Mouse (Mus musculus): ENCODE measurements around the gene Cdr2l.
"Not testable (repeated sequence)": the region's sequence is repeated elsewhere in the genome, so short reads cannot be mapped to it uniquely, and the experiment has no call there.

Gene Cdr2l

GRCm38 (mm10) chr11:115371354-115371753 is 10.4 kb upstream of the Cdr2l start:
- in situ Hi-C loops (cut with MboI, MseI): loop anchor here (10.0 kb wide), 1 partner anchor 1463 kb away; no protein-coding TSS in a partner anchor

DNA sequence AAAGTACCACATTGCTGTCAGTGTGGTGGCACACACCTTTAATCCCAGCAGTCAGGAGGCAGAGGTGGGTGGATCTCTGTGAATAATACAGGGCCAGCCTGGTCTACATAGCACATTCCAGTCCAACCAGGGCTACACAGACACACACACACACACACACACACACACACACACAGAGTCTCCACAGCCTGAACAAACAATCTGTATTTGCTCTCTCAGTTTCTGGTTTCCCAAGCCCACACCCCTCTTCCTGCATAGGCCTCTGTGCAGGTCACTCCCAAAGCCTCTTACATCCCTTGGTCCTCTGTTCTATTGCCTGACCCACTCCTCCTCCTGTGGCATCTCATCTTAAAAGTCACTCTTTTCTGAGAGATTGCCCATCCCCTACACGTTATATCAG is 9.7 kb upstream of the Cdr2l start:
- in situ Hi-C loops (cut with MboI, MseI): loop anchor here (10.0 kb wide), 1 partner anchor 1463 kb away; no protein-coding TSS in a partner anchor

DNA sequence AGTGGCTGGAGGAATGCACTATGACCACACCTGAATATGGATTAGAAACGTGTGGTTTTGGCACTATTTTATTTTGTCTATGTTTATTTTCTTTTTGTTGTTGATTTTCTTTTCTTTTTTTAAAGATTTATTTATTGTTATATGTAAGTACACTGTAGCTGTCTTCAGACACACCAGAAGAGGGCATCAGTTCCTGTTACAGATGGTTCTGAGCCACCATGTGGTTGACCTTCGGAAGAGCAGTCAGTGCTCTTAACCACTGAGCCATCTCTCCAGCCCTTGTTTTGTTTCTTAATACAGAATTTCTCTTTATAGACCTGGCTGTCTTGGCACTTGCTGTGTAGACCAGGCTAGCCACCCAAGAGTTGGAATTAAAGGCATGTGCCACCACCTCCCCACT is 9.0 kb upstream of the Cdr2l start:
- in situ Hi-C loops (cut with MboI, MseI): loop anchor here (10.0 kb wide), 1 partner anchor 1462 kb away; no protein-coding TSS in a partner anchor

DNA sequence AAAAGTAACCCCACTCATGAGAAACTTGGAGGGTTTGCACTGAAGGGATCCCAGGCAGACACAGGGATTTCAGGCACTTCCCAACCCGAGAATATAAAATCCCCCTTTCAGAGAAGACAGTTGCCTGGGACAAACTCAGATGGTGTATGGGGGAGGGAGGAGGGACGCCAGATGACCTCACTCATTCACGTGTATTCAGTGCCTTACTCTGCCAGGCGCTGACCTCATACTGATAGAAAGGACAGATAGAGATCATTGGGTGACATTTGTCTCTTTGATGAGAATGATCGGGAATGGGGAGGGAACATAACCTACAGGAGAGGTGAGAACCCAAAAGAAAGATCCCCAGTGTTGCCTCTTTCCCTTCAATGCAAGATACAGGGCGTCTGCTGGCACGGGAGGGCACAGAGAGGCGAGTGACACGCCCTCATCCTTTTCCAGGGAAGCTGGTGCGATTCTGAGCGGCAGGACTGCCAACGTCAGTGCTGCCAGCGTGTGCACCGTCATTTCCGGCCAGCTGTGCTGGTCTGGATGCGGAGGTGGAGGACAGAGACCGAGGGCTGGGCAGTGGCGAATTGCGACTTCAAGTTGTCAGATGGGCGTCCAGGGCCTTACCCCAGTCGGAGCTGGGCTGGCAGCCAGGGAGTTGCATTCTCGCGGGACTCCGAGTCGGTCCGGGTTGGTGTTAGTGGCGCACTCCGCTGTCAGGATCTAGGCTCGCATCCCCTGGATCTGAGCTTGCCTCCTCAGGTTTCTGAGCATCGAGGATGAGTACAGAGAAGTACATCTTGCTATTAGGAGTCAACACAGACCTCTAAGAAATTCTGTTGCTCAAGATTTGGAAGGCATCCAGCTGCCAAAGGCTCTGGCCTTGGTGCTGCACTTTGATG is 7.7 kb upstream of the Cdr2l start:
- in situ Hi-C loops (cut with MboI, MseI): loop anchor here (10.0 kb wide), 1 partner anchor 1461 kb away; no protein-coding TSS in a partner anchor

GRCm38 (mm10) chr11:115374695-115375425 is 6.9 kb upstream of the Cdr2l start:
- in situ Hi-C loops (cut with MboI, MseI): loop anchor here (10.0 kb wide), 1 partner anchor 1460 kb away; no protein-coding TSS in a partner anchor

DNA sequence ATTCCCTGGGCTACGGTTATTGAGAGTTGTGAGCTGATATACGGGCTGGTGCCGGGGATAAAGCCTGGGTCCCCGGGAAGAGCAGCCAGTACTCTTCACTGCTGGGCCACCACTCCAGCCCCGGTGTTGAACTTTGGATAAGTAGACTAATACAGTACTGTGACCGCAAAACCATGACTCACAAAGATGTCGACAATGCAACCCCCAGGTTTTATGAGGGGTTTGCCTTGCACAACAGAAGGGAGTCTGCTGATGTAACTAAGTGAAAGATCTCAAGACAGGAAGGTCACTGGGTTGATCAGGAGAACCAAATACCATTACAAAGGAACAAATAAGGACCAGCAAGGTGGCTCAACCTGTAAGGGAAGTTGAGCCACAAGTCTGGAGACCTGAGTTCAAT is 5.0 kb upstream of the Cdr2l start:
- in situ Hi-C loops (cut with MboI, MseI): loop anchor here (10.0 kb wide), 1 partner anchor 1458 kb away; no protein-coding TSS in a partner anchor

DNA sequence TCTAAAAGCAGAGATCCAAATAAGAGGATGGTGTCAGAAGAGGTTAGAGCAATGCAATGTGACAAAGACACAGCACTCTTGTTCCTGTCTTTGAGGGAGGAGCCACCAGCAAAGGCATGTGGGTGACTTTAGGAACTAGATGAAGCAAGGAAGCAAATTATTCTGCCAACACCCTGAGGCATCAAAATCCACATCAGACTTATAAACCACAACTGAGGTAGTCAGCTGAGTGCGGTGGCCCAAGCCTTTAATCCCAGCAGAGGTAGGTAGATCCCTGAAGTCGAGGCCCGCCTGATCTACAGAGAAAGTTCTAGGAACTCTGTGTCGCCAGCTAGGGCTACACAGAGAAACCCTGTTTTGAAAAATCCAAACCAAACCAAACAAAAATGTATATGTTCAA is 4.5 kb upstream of the Cdr2l start:
- in situ Hi-C loops (cut with MboI, MseI): loop anchor here (10.0 kb wide), 1 partner anchor 1458 kb away; no protein-coding TSS in a partner anchor

DNA sequence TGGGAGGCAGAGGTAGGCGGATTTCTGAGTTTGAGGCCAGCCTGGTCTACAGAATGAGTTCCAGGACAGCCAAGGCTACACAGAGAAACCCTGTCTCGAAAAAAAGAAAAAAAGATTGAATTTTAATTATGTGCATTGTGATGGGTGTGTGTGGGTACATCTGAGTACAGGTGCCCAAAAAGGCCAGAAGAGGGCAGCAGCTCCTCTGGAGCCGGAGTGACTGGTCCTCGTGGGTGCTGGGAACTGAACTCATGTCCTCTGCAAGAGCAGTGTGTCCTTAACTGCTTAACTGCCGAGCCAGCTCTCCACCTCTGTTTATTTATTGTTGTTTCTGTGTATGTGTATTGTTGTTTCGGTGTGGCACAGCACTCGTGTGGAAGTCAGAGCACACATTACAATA is 3.9 kb upstream of the Cdr2l start:
- in situ Hi-C loops (cut with MboI, MseI): loop anchor here (10.0 kb wide), 1 partner anchor 1457 kb away; no protein-coding TSS in a partner anchor

DNA sequence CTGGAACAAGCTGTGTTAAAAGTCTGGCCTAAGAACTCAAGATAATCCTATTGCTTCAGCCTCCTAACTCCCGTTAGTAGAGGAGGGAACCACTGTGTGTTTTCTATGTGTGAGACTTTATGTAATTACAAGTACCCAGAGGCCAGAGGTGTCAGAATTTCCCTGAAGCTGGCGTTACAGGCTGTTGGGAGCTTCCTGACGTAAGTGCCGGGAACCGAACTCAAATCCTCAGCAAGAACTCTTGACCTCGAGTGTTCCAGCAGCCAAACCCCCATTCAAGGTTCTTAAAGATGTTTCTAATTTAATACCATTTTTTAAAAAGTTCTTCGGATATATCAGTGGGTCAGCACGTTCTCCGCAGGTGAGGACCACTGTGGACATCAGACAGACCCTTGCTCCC is 440 bp upstream of the Cdr2l start:
- in situ Hi-C loops (cut with MboI, MseI): no loop called here

GRCm38 (mm10) chr11:115382891-115383290 is 1.2 kb downstream of the Cdr2l start:
- in situ Hi-C loops (cut with MboI, MseI): no loop called here

DNA sequence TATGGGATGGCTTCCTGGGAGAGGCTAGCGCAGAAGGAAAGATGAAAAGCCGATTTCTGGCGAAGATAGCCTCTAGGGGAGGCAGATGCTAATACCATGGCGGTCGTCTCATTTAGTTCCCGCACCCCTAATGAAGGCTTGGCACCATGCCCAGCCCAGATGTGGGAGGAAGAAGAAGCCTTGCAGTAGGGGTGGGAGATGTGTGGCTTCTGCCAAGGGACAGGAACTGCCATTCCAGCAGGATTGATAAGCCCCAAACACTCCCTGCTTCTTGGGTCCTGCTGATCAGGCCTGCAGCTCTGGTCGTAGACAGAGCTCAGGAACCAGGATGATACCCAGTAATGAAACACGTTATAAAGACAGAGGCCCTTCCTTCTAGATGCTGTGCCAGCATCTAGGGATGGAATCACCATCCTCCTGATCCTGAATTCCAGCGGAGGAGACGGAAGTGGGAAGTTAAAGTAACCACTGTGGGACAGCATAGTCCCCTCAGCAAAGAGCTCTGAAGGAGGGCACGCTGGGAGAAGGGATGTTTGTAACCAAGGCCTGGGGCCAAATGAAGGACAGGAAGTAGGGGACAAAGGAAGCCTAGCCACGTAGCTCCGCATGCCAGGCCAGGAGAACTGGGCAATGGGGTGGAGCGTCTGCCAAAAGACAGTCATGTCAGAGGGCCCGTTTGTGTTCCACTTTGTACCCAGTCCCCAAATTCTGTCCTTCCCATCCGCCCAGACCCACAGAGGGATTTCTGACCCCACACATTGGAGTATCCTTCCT is 2.2 kb downstream of the Cdr2l start:
- in situ Hi-C loops (cut with MboI, MseI): no loop called here

DNA sequence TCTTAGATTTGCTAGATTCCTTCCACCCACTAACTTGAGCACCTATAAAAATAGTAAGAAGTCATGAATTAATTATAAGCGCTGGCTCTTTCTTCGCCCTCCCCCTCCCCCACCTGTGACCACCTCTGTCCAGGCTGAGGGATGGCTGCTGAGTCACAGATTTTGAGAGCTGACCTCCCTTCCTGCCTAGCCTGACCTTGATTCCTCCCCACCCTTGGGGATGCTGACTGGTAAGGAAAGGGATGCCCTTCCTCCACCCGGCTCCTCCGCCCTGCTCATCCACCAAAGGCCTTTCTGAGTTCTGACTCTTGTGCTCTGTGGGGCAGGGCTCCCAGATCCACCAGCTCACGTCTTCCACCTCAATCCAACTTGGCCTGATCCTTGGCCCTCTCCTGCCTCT is 2.9 kb downstream of the Cdr2l start:
- in situ Hi-C loops (cut with MboI, MseI): no loop called here

GRCm38 (mm10) chr11:115386859-115387258 is 5.1 kb downstream of the Cdr2l start:
- in situ Hi-C loops (cut with MboI, MseI): not testable (repeated sequence)

- in situ Hi-C loops (cut with MboI, MseI): no loop called here
Measured at GRCm38 (mm10) chr11:115391358-115391757, 9.6 kb downstream of the Cdr2l start.

DNA sequence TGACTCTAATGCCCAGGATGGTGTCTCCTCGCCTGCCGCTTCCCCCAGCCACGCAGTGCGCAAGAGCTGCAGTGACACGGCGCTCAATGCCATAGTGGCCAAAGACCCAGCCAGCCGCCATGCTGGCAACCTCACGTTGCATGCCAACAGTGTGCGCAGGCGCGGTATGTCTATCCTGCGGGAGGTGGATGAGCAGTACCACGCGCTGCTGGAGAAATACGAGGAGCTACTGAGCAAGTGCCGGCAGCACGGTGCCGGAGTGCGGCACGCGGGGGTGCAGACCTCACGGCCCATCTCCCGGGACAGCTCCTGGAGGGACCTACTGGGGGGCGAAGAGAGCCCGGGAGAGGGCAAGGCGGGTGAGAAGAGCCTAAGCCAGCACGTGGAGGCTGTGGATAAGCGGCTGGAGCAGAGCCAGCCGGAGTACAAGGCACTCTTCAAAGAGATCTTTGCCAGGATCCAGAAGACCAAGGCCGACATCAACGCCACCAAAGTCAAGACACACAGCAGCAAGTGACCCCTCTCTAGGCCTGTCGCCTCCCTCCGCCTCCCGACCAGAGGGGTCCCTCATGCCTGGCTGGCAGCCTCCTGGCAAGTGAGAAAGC is 12.1 kb downstream of the Cdr2l start:
- in situ Hi-C loops (cut with MboI, MseI): no loop called here

GRCm38 (mm10) chr11:115398085-115398484 is 16.4 kb downstream of the Cdr2l start:
- in situ Hi-C loops (cut with MboI, MseI): no loop called here

- in situ Hi-C loops (cut with MboI, MseI): no loop called here
Measured at GRCm38 (mm10) chr11:115400126-115400525, 18.4 kb downstream of the Cdr2l start.

GRCm38 (mm10) chr11:115400630-115401391 is 19.1 kb downstream of the Cdr2l start:
- in situ Hi-C loops (cut with MboI, MseI): no loop called here

GRCm38 (mm10) chr11:115403338-115404124 is 21.8 kb downstream of the Cdr2l start, which contains the start of gene Mrpl58:
TSS of gene Mrpl58 (plus strand) at chr11:115403752.
- in situ Hi-C loops (cut with MboI, MseI): no loop called here

All from regulatory T cell (primary cell).